Mouse (Mus musculus) stomach, postnatal 0 days (tissue): ENCODE measurements around the gene Timm13. TPM values are rescaled to one million over a fixed set of nuclear protein-coding genes. Genes with fewer than 3 reads are reported as not detected.

Source experiments
- ATAC-seq: fragments of 200-750 bp; cut with Nextera tagmentation; 2 replicates; pipeline ENCODE4 v1.8.0; 2017; ENCODE audit not compliant: low FRiP score, low TSS enrichment
- DNase-seq: peaks from one replicate; pipeline ENCODE4 v3.0.0-alpha.2; 2016; ENCODE audit warnings: low spot score
- H3K27ac ChIP-seq: fragments of 300-500 bp; sonication (generic); replicated peaks from 2 replicates; pipeline ENCODE4 v1.5.1; 2014; ENCODE audit warnings: mild to moderate bottlenecking, control low read depth
- H3K27me3 ChIP-seq: fragments of 300-500 bp; sonication (generic); 2 replicates; pipeline ENCODE4 v1.6.1; 2014; ENCODE audit warnings: low read length; ENCODE audit not compliant: control insufficient read depth, insufficient read depth
- H3K36me3 ChIP-seq: fragments of 300-500 bp; sonication (generic); 2 replicates; pipeline ENCODE4 v1.6.1; 2014; ENCODE audit warnings: low read length, mixed read lengths; ENCODE audit not compliant: control insufficient read depth, insufficient read depth
- H3K4me1 ChIP-seq: fragments of 300-500 bp; sonication (generic); replicated peaks from 2 replicates; pipeline ENCODE4 v1.6.1; 2014; ENCODE audit warnings: antibody characterized with exemption; ENCODE audit not compliant: control insufficient read depth, insufficient read depth
- H3K4me2 ChIP-seq: fragments of 300-500 bp; sonication (generic); replicated peaks from 2 replicates; pipeline ENCODE4 v1.6.1; 2014; ENCODE audit warnings: low read depth, mild to moderate bottlenecking, control low read depth, moderate library complexity
- H3K4me3 ChIP-seq: fragments of 300-500 bp; sonication (generic); 2 replicates; pipeline ENCODE4 v1.5.1; 2014; ENCODE audit warnings: low read depth, low read length, control low read depth
- H3K9ac ChIP-seq: fragments of 300-500 bp; sonication (generic); 2 replicates; pipeline ENCODE4 v1.6.1; 2014; ENCODE audit warnings: mild to moderate bottlenecking, low read length, control low read depth, mixed read lengths
- H3K9me3 ChIP-seq: fragments of 300-500 bp; sonication (generic); 2 replicates; pipeline ENCODE4 v1.6.1; 2016; ENCODE audit warnings: low read length; ENCODE audit not compliant: control insufficient read depth
- CTCF ChIP-seq: IDR thresholded peaks from 2 replicates; pipeline ENCODE4 v1.5.1; 2016; ENCODE audit warnings: antibody characterized with exemption, low read depth, mild to moderate bottlenecking, moderate library complexity
- EP300 ChIP-seq: optimal IDR thresholded peaks from 2 replicates; pipeline ENCODE3; 2016; ENCODE audit warnings: antibody characterized with exemption
- WGBS: fragments of 180-500 bp; shearing (Covaris S2); extraction: QIAGEN DNeasy Blood & Tissue Kit; methylation state at CpG from one replicate; pipeline ENCODE4 v1.1.7; 2014; 5-methylcytosine and 5-hydroxymethylcytosine counted together
- polyA plus RNA-seq: library from polyadenylated mRNA; unstranded; fragments of >200 nt; fragmentation: Nextera tagmentation; extraction: Ambion mirVana; gene quantifications from 2 replicates; pipeline ENCODE4 v1.2.1, GENCODE M21; 2015

The Timm13 gene
- polyA plus RNA-seq, 1 experiment from 2014 or later = 304 TPM

DNA sequence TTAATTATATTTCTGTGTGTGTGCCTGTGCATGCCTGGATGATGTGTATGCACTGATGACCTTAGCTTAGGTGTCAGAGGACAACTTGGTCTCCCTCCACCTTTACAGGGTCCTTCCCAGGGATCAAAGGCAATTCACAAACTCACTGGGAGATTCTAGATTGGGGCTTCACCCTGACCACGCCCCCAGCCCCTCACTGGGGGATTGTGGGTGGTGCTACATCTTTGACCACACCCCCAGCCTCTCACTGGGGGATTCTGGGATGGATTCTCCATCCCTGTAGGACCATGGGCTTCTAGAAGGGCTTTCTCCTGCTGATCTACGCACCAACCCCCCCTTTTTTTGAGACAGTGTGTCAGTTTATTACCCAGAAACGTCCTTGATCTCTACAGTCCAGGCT is 24.7 kb upstream of the Timm13 start:
- no peak overlapping the region for H3K4me3 ChIP-seq
- H3K9ac ChIP-seq = no peak overlapping the region
- TF ChIP-seq CTCF (no peak), EP300 (no peak)
- H3K27me3 ChIP-seq = no peaks in the 10 kb centered on the region
- no peaks in the 10 kb centered on the region for H3K36me3 ChIP-seq
- no peak overlapping the region for H3K4me2 ChIP-seq
- 50% methylated on average over 3 of the region's 3 CpGs for WGBS
- DNase-seq = no peak
- H3K27ac ChIP-seq = no peak overlapping the region
- ATAC-seq = no peak
- H3K4me1 ChIP-seq = peaks cover 3% of the 10 kb centered on the region; the same call in 1 of the 2 replicates
- H3K9me3 ChIP-seq = no peaks in the 10 kb centered on the region

DNA sequence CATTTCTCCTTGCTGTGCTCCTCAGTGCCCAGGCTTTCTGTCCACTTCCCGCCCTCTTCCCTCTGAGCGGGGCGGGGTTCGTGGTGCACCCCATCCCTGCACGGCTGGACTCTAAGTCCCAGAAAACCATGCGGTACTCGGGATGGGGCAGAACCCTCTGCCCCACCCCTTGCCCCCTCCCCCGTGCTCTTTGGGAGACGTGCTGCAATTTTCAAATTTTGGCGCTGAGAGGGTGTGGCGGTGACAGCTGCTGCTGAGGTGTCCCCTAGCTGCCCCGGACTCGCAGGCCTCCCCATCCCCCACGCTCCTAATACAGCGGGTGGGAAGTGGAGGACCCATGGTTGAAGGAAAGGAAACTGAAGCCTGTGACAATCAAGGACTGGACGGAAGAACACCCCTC is 21.2 kb upstream of the Timm13 start:
- WGBS = 2% methylated on average over 16 of the region's 16 CpGs

DNA sequence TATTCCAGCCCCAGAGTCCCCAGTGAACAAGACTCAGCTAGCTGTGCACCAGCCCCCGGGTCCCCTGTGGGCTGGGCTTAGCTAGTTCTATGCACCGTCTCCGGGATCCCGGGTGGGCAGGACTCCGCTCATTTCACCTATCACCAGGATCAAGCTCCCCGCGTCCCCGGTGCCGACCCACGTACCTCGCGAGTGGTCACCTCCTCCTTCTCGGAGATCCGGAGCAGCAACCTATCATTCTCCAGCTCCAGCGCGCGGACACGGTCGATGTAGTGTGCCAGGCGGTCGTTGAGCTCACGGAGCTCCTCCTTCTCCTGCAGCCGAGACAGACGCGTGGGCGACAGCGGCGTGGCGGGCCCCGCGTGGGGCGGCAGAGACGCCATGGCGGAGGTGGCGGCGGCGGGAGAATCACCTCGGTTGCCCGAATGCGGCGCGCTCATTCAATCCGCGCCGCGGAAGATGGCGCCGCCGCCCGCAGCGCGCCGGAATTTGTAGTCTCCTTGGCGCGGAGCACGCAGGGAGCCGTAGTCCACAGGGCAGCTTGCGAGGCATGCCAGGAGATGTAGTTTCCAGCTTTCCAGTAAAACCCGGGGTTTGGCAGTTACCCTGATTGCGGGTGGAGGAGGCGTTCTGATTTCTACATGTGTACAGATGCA is 17.1 kb upstream of the Timm13 start, which contains the start of gene Lmnb2:
Gene Lmnb2 (minus strand): TSS at position 467 of the 656 bp plus-strand sequence.
- peak within 1 kb of the TSS; percentile 95 for H3K4me2 ChIP-seq
- no peaks in the 10 kb centered on the region for H3K36me3 ChIP-seq
- H3K9me3 ChIP-seq = no peaks in the 10 kb centered on the region
- peak within 1 kb of the TSS; percentile 81 for H3K27ac ChIP-seq
- H3K27me3 ChIP-seq = no peaks in the 10 kb centered on the region
- DNase-seq = peak; percentile 81
- under 1% methylated on average over 61 of the region's 61 CpGs for WGBS
- peak; percentile 28 for TF ChIP-seq CTCF
- TF ChIP-seq EP300 = no peak
- peak within 1 kb of the TSS; percentile 91 for H3K4me3 ChIP-seq
- peak within 1 kb of the TSS; percentile 74 for H3K9ac ChIP-seq
- peaks cover 5% of the 10 kb centered on the region; the same call in 1 of the 2 replicates for H3K4me1 ChIP-seq
- ATAC-seq = peak; percentile 47

More for the DNA sequence above, 21.2 kb upstream of the Timm13 start:
- Histone ChIP-seq H3K4me2 (peak overlapping the region; percentile 54), H3K27ac (no peak overlapping the region; the same call in 1 of the 2 replicates), H3K4me1 (peaks cover 3% of the 10 kb centered on the region; the same call in 1 of the 2 replicates), H3K36me3 (no peaks in the 10 kb centered on the region), H3K9me3 (no peaks in the 10 kb centered on the region), H3K27me3 (no peaks in the 10 kb centered on the region), H3K4me3 (peak overlapping the region; percentile 33), H3K9ac (peak overlapping the region; percentile 59)
- TF ChIP-seq CTCF (no peak), EP300 (no peak)
- ATAC-seq (no peak; the same call in 1 of the 2 replicates), DNase-seq (peak; percentile 39)

DNA sequence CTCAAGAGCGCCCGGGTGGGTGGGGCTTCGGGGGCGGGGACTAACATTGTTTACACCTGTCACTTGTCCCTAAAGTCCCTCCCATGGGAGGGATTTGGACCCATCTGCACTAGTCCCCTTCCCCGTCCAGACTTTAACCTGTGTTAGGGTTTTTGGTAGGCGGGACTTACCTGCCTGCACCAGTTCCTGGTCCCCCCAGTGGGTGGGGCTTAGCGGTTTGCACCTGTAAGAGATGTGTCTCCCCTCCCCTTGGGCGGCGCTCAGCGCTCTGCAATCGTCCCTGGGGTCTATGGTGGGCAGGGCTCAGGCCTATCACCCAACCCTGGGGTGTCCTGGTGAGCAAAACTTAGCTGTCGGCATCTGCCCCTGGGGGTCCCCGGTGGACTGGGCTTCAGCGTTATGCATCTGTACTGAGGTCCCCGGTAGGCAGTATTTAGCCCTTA is 16.6 kb upstream of the Timm13 start:
- Histone ChIP-seq H3K9ac (peak overlapping the region; percentile 74), H3K27me3 (no peaks in the 10 kb centered on the region), H3K27ac (peak overlapping the region; percentile 81), H3K9me3 (no peaks in the 10 kb centered on the region), H3K36me3 (no peaks in the 10 kb centered on the region), H3K4me2 (peak overlapping the region; percentile 95), H3K4me1 (peaks cover 5% of the 10 kb centered on the region; the same call in 1 of the 2 replicates), H3K4me3 (peak overlapping the region; percentile 91)
- ATAC-seq = peak; percentile 53; the same call in 1 of the 2 replicates
- TF ChIP-seq EP300 (no peak), CTCF (no peak)
- peak; percentile 83 for DNase-seq
- WGBS = 1% methylated on average over 15 of the region's 15 CpGs

DNA sequence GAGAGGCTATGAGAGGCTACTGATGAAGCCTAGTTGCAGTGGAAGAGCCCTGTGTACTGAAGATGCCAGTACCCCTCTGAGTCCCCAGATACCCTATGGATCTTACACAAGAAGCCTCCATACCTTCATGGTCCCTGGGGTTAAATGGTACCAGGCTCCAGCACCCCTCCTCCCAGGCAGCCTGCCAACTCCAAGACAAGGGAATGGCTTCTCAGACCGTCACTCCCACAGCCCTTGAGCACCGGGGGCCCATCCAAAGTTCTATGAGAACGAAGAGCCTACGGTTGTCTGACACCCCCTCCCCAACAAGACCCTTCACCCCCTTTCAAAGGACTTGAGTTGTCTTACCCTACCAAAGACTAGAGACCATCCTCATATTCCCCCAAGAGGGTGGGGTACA is 15.0 kb upstream of the Timm13 start:
- Histone ChIP-seq H3K36me3 (no peaks in the 10 kb centered on the region), H3K4me3 (no peak overlapping the region), H3K27me3 (no peaks in the 10 kb centered on the region), H3K9ac (no peak overlapping the region), H3K9me3 (no peaks in the 10 kb centered on the region), H3K4me2 (no peak overlapping the region), H3K4me1 (0 out of 2 replicates have a peak, but pooled peaks cover 2% of the 10 kb centered on the region), H3K27ac (no peak overlapping the region)
- ATAC-seq (no peak), DNase-seq (no peak)
- 61% methylated on average over 4 of the region's 4 CpGs for WGBS
- TF ChIP-seq EP300 = no peak
- TF ChIP-seq CTCF = no peak

DNA sequence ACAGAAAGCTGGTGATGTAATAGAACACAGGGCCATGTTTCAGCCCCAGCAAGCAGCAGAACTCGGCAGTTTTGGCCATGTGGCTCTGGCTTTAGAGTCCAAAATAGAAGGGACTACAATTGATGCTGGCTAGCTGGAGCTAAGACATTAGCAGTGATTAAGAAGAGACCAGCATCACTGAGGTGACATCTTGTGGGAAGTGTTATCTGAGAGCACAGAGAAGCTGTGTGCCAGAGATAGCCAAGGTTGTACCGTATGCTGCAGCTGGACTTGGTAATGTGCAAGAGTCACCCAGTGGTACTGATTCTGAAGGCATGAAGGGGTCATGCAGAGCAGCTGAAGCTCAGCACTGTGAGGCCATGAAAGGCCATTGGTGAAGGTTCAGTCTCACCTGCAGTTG is 14.5 kb upstream of the Timm13 start:
- H3K27ac ChIP-seq = no peak overlapping the region
- no peak overlapping the region for H3K4me2 ChIP-seq
- H3K9ac ChIP-seq = no peak overlapping the region
- H3K9me3 ChIP-seq = no peaks in the 10 kb centered on the region
- 79% methylated on average over 2 of the region's 2 CpGs for WGBS
- DNase-seq (no peak), ATAC-seq (no peak)
- H3K27me3 ChIP-seq = no peaks in the 10 kb centered on the region
- H3K4me1 ChIP-seq = 0 out of 2 replicates have a peak, but pooled peaks cover 2% of the 10 kb centered on the region
- no peak overlapping the region for H3K4me3 ChIP-seq
- no peaks in the 10 kb centered on the region for H3K36me3 ChIP-seq
- TF ChIP-seq CTCF = no peak
- TF ChIP-seq EP300 = no peak
